Mouse (Mus musculus): ENCODE results near the gene Csf2rb. TPM values are rescaled to one million over a fixed set of nuclear protein-coding genes. Genes with fewer than 3 reads are reported as not detected.
"Not testable (repeated sequence)": the region's sequence is repeated elsewhere in the genome, so short reads cannot be mapped to it uniquely, and the experiment has no call there.

The Csf2rb gene
- 1.7 and 2.1 TPM in 2 replicates for polyA plus RNA-seq (2016; fragmentation: Nextera tagmentation; extraction: Ambion mirVana)

DNA sequence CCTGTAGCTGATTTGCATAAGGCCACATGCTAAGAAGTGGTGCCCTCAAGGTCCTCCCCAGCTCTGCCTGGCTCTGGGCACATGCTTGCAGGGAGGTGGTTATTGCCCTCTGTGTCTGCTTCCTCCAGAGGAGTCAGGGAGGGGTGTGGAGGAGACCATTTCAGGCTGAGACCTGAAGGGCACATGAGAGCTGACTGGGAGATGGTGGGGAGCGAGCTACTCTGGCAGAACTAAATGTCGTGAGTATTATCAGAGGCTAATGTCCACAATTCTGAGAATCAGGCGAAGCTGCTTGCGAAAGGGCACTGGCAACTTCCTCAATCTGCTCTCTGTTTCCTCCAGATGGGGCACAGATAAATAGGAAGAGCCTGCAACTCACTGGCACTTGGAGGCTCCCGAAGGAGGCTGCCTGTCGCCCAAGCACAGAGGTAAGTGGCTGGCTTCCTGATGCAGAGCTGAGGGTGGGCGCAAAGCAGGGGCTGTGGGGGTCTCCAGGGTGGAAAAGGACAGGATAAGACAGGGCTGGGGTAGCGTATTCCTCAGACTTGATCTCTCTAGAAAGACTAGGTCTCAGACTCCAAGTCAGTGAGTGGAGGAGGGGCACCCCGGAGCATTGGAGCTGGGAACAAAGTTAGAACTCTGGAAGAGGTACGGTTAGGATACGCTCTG is at the start of gene Csf2rb:
Gene Csf2rb, plus strand, starts transcription at position 82 of the 669 bp plus-strand sequence.
- Histone ChIP-seq H3K4me2 (replicated peaks) (no peak within 1 kb of the TSS), H3K27me3 (no peaks in the 10 kb centered on the region), H3K36me3 (no peaks in the 10 kb centered on the region), H3K9me3 (replicated peaks) (no peaks in the 10 kb centered on the region), H3K4me1 (0 out of 2 replicates have a peak, but pooled peaks cover 3% of the 10 kb centered on the region), H3K4me3 (no peak within 1 kb of the TSS), H3K27ac (no peak within 1 kb of the TSS), H3K9ac (no peak within 1 kb of the TSS)
- 80% methylated on average over 11 of the region's 11 CpGs for WGBS
- ATAC-seq (ENCODE audit: low FRiP score): no peak

GRCm38 (mm10) chr15:78278308-78278707 is 47.2 kb upstream of the Csf2rb start:
- H3K9ac ChIP-seq: no peak overlapping the region
- no peaks in the 10 kb centered on the region for H3K36me3 ChIP-seq
- no peaks in the 10 kb centered on the region for H3K9me3 ChIP-seq (replicated peaks)
- H3K4me3 ChIP-seq: no peak overlapping the region
- H3K4me2 ChIP-seq (replicated peaks): no peak overlapping the region
- H3K4me1 ChIP-seq: no peaks in the 10 kb centered on the region
- ATAC-seq (ENCODE audit: low FRiP score): no peak
- 85% methylated on average over 2 of the region's 2 CpGs for WGBS
- H3K27me3 ChIP-seq: no peaks in the 10 kb centered on the region
- no peak overlapping the region for H3K27ac ChIP-seq

DNA sequence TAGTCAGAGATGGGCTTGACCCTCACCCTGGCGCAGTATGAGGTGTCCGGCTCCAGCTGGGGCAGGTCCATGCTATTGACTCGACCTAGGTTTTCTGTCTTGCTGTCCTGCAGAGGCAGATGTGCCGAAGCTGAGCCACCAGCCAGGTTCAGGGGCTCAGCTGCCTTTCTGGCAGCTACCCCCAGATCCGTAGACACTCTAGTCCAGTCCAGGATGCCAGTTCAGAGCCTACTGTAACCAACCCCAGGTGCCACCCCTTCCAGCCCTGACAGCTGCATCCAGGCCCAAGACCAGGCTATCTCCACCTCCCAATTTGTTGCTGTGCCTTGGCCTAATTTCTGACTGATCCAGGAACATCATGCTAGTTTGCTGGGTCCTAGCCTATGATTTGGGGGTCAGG is 37.6 kb upstream of the Csf2rb start:
- WGBS: 82% methylated on average over 5 of the region's 5 CpGs
- no peak overlapping the region for H3K4me3 ChIP-seq
- H3K27me3 ChIP-seq: no peaks in the 10 kb centered on the region
- H3K36me3 ChIP-seq: no peaks in the 10 kb centered on the region
- no peak for ATAC-seq (ENCODE audit: low FRiP score)
- 0 out of 2 replicates have a peak, but pooled peaks cover 2% of the 10 kb centered on the region for H3K4me1 ChIP-seq
- H3K27ac ChIP-seq: no peak overlapping the region
- no peaks in the 10 kb centered on the region for H3K9me3 ChIP-seq (replicated peaks)
- H3K9ac ChIP-seq: no peak overlapping the region
- no peak overlapping the region for H3K4me2 ChIP-seq (replicated peaks)

DNA sequence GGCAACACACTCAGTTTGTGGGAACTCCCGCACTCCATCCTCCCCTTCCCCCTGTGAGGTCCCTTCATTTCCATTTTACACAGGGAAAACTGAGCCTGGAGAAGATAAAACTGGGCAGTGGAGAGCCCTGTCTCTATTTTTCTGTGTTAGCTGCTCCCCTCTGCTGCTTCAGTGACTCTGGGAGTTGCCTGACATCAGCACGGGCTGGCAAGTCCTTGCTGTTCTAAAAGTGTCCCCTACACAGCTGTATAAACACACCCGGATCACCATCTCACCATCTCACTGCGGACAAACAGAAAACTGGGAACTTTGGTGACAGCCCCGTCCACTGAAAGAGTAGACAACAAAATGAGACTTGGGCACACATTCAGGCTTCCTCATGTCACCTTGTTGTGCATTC is 35.8 kb upstream of the Csf2rb start:
- H3K36me3 ChIP-seq; H3K4me2 ChIP-seq (replicated peaks); H3K4me1 ChIP-seq; H3K9ac ChIP-seq; H3K27ac ChIP-seq; H3K9me3 ChIP-seq (replicated peaks); H3K4me3 ChIP-seq; H3K27me3 ChIP-seq; ATAC-seq (ENCODE audit: low FRiP score): not testable (repeated sequence)
- 58% methylated on average over 5 of the region's 5 CpGs for WGBS

DNA sequence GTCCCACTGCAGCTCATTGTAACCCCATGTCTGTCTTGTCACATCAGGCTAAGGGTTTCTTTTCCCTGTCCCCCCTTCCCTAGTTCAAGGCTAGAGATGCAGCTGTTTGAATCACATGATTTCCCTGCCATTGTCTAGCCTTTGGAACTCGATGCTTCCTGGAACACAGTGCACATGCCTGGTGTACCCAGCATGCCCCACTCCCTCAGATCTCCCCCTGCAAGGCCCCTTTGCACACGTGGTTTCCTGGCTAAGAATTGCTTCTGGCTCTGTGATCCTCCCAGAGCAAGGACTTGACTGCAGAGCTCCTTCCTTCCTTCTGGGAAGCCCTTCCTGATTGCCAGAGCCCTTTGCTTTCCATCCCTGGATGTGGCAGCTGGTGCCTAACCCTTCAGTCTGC is 32.3 kb upstream of the Csf2rb start:
- H3K4me1 ChIP-seq; H3K4me3 ChIP-seq; H3K4me2 ChIP-seq (replicated peaks); H3K27ac ChIP-seq; H3K9ac ChIP-seq; H3K36me3 ChIP-seq; H3K27me3 ChIP-seq; ATAC-seq (ENCODE audit: low FRiP score); H3K9me3 ChIP-seq (replicated peaks): not testable (repeated sequence)
- 17% methylated on average over 2 of the region's 2 CpGs for WGBS

- H3K9me3 ChIP-seq (replicated peaks): no peaks in the 10 kb centered on the region
- no peaks in the 10 kb centered on the region for H3K27me3 ChIP-seq
- H3K4me2 ChIP-seq (replicated peaks): no peak overlapping the region
- no peak overlapping the region for H3K9ac ChIP-seq
- H3K4me1 ChIP-seq: 0 out of 2 replicates have a peak, but pooled peaks cover 3% of the 10 kb centered on the region
- no peak overlapping the region for H3K27ac ChIP-seq
- no peaks in the 10 kb centered on the region for H3K36me3 ChIP-seq
- 76% methylated on average over 4 of the region's 4 CpGs for WGBS
- H3K4me3 ChIP-seq: no peak overlapping the region
- ATAC-seq (ENCODE audit: low FRiP score): no peak
Measured at GRCm38 (mm10) chr15:78293716-78294115, 31.8 kb upstream of the Csf2rb start.

DNA sequence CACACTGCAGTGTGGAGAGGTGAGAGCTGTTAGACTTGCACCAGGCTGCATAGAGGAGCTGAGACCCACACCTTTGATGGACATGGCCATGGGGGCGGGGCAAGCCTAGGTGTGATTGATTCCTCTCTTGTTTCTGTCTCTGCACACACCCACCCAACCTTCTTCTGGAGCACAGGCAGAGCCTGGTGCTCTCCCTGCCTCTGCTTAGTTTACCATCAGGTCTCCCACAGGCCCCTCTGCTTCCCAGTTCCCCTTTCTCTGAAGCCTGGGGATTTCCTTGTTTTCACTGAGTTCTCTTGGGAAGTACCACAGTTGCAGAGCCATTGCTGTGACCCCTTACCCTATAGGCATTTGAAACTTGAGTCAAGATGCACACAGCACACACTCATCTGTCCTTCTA is 27.0 kb upstream of the Csf2rb start:
- 83% methylated on average over 1 of the region's 1 CpGs for WGBS
- H3K4me3 ChIP-seq: no peak overlapping the region
- H3K27ac ChIP-seq: no peak overlapping the region
- no peaks in the 10 kb centered on the region for H3K4me1 ChIP-seq
- no peaks in the 10 kb centered on the region for H3K36me3 ChIP-seq
- H3K27me3 ChIP-seq: no peaks in the 10 kb centered on the region
- H3K4me2 ChIP-seq (replicated peaks): no peak overlapping the region
- no peak for ATAC-seq (ENCODE audit: low FRiP score)
- H3K9me3 ChIP-seq (replicated peaks): no peaks in the 10 kb centered on the region
- H3K9ac ChIP-seq: no peak overlapping the region

DNA sequence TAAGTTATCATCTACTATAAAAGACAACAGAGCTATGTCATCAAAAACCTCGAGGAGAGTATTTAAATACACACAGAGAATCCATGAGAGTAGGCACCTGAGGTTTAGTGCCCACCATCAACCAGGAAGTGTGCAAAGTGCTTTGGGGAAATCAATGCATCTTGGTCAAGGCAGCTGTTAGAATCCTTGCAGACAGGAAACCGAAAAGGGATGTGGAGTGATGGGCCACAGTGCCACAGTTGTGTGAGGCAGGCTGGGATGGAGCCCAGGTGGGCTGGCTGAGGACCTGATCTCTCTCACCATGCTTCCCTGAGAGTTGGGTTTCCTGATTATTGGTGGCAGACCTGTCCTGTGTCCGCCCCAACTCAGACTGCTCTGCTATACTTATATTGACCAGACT is 25.9 kb upstream of the Csf2rb start:
- ATAC-seq (ENCODE audit: low FRiP score): no peak
- no peak overlapping the region for H3K4me2 ChIP-seq (replicated peaks)
- H3K27ac ChIP-seq: no peak overlapping the region
- H3K9ac ChIP-seq: no peak overlapping the region
- H3K36me3 ChIP-seq: no peaks in the 10 kb centered on the region
- no peak overlapping the region for H3K4me3 ChIP-seq
- 71% methylated on average over 3 of the region's 3 CpGs for WGBS
- H3K9me3 ChIP-seq (replicated peaks): no peaks in the 10 kb centered on the region
- no peaks in the 10 kb centered on the region for H3K4me1 ChIP-seq
- no peaks in the 10 kb centered on the region for H3K27me3 ChIP-seq

DNA sequence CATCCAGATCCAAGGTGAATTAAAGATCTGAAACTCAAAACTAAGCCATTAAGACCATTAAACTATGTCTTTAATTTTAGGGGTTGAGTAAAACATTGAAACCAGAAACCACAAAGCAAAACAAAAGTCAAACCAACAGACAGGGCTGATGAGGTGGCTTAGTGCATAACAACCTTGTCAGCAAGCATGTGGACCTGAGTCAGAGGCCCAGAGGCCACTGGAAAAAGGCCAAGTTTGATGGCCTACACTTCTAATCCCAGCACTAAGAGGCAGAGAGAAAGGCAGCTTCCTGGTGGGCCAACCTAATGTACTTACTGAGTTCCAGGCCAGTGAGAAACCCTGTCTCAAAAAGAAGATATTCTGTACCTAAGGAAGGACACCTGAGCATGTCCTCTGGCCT is 24.8 kb upstream of the Csf2rb start:
- Histone ChIP-seq H3K27ac (no peak overlapping the region), H3K27me3 (no peaks in the 10 kb centered on the region), H3K36me3 (no peaks in the 10 kb centered on the region), H3K4me2 (replicated peaks) (no peak overlapping the region), H3K9ac (no peak overlapping the region), H3K9me3 (replicated peaks) (no peaks in the 10 kb centered on the region), H3K4me1 (no peaks in the 10 kb centered on the region), H3K4me3 (no peak overlapping the region)
- ATAC-seq (ENCODE audit: low FRiP score): no peak

GRCm38 (mm10) chr15:78302718-78303117 is 22.8 kb upstream of the Csf2rb start:
- Histone ChIP-seq H3K36me3 (no peaks in the 10 kb centered on the region), H3K9me3 (replicated peaks) (no peaks in the 10 kb centered on the region), H3K9ac (no peak overlapping the region), H3K27ac (no peak overlapping the region), H3K27me3 (no peaks in the 10 kb centered on the region), H3K4me3 (no peak overlapping the region), H3K4me2 (replicated peaks) (no peak overlapping the region), H3K4me1 (no peaks in the 10 kb centered on the region)
- no peak for ATAC-seq (ENCODE audit: low FRiP score)
- whole genome bisulfite sequencing: 94% methylated on average over 4 of the region's 4 CpGs

- 89% methylated on average over 6 of the region's 6 CpGs for WGBS
- Histone ChIP-seq H3K27ac (no peak overlapping the region), H3K4me3 (no peak overlapping the region), H3K9ac (no peak overlapping the region), H3K4me1 (no peaks in the 10 kb centered on the region), H3K9me3 (replicated peaks) (no peaks in the 10 kb centered on the region), H3K4me2 (replicated peaks) (no peak overlapping the region), H3K36me3 (no peaks in the 10 kb centered on the region), H3K27me3 (no peaks in the 10 kb centered on the region)
- ATAC-seq (ENCODE audit: low FRiP score): no peak
Measured at GRCm38 (mm10) chr15:78303665-78304233, 21.8 kb upstream of the Csf2rb start.

DNA sequence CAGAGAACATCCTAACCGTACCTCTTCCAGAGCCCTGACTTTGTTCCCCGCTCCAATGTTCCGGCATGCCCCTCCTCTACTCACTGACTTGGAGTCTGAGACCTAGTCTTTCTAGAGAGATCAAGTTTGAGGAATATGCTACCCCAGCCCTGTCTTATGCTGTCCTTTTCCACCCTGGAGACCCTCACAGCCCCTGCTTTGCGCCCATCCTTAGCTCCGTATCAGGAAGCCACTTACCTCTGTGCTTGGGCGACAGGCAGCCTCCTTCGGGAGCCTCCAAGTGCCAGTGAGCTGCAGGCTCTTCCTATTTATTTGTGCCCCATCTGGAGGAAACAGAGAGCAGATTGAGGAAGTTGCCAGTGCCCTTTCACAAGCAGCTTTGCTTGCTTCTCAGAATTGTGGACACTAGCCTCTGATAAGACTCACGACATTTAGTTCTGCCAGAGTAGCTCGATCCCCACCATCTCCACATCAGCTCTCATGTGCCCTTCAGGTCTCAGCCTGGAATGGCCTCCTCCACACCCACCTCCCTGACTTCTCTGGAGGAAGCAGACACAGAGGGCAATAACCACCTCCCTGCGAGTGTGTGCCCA is 20.1 kb upstream of the Csf2rb start, which contains the start of gene Csf2rb2:
Gene Csf2rb2, minus strand, starts transcription at position 381 of the 593 bp plus-strand sequence.
- WGBS: 83% methylated on average over 10 of the region's 10 CpGs
- H3K4me1 ChIP-seq: 0 out of 2 replicates have a peak, but pooled peaks cover 2% of the 10 kb centered on the region
- H3K36me3 ChIP-seq: no peaks in the 10 kb centered on the region
- no peak within 1 kb of the TSS for H3K4me2 ChIP-seq (replicated peaks)
- H3K27ac ChIP-seq: no peak within 1 kb of the TSS
- no peak for ATAC-seq (ENCODE audit: low FRiP score)
- H3K9ac ChIP-seq: no peak within 1 kb of the TSS
- no peaks in the 10 kb centered on the region for H3K27me3 ChIP-seq
- H3K4me3 ChIP-seq: no peak within 1 kb of the TSS
- no peaks in the 10 kb centered on the region for H3K9me3 ChIP-seq (replicated peaks)

DNA sequence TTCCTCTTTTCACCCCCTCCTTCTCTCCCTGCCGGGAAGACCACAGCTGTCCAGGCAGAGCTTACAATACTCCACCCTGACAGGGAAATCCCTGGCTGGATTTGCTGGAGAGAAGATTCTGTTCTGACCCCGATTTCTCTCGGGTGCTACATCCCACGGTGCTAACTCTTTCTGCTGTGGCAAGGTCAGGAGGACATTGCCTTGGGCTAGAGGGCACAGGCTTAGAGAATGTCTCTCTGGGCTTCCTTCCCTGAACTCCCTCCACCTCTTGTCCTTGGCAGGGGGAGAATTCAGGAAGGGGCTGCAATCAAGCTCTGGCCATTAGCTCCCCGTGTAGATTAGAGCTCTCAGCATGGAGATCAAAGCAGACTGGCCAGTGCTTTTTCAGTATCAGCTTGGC is 15.7 kb upstream of the Csf2rb start:
- Histone ChIP-seq H3K4me3 (no peak overlapping the region), H3K9me3 (replicated peaks) (no peaks in the 10 kb centered on the region), H3K9ac (no peak overlapping the region), H3K27ac (no peak overlapping the region), H3K27me3 (no peaks in the 10 kb centered on the region), H3K4me1 (0 out of 2 replicates have a peak, but pooled peaks cover 2% of the 10 kb centered on the region), H3K4me2 (replicated peaks) (no peak overlapping the region), H3K36me3 (no peaks in the 10 kb centered on the region)
- no peak for ATAC-seq (ENCODE audit: low FRiP score)
- WGBS: 35% methylated on average over 5 of the region's 5 CpGs

Measured in hindbrain, embryonic 12.5 days (tissue).